Mouse (Mus musculus) cerebellum, adult 18-20 months (tissue): ENCODE measurements at regions not wholly inside any gene's neighbourhood (a gene's known extent, or its start where the extent isn't known, plus 50 kb on each side); places are given as distances from the start of the nearest gene placed in this dataset.

ENCODE experiments used
- DNase-seq, 2 experiments: peaks; one replicate each; pipeline ENCODE4 v3.0.0; 2021

- DNase-seq: no peak
These were observed 583.6 kb upstream of the Sema6d start for GRCm38 (mm10) chr2:123506162-123506561.

- DNase-seq: no peak
These were observed 582.7 kb upstream of the Sema6d start for GRCm38 (mm10) chr2:123507095-123507494.

- no peak for DNase-seq
These were observed 560.9 kb upstream of the Sema6d start for GRCm38 (mm10) chr2:123528915-123529314.

GRCm38 (mm10) chr2:123532946-123533791, 556.6 kb upstream of the Sema6d start:
- no peak for DNase-seq

- DNase-seq: no peak
These were observed 538.4 kb upstream of the Sema6d start for GRCm38 (mm10) chr2:123551249-123551850.

GRCm38 (mm10) chr2:123558123-123558650, 531.6 kb upstream of the Sema6d start:
- no peak for DNase-seq
